Mouse (Mus musculus): ENCODE measurements around the gene Kin. TPM values are rescaled to one million over a fixed set of nuclear protein-coding genes. Genes with fewer than 3 reads are reported as not detected.
A peak's percentile ranks its signal among the peaks of the same experiment; 100 is the strongest.

The Kin gene
- polyA plus RNA-seq, 1 experiment from 2014 or later, result 44.1 TPM

- WGBS, result 89% methylated on average over 5 of the region's 5 CpGs
- DNase-seq (ENCODE audit: low spot score) (no peak), ATAC-seq (ENCODE audit: low FRiP score) (no peak)
- no peak overlapping the region for H3K27ac ChIP-seq (ENCODE audit: low read depth, low read length)
- H3K9ac ChIP-seq (ENCODE audit: low read depth, low read length), result no peak overlapping the region
- H3K4me2 ChIP-seq (replicated peaks; ENCODE audit: low read depth, low read length), result no peak overlapping the region
- H3K36me3 ChIP-seq (ENCODE audit: control insufficient read depth, insufficient read depth, low read length), result peaks cover 4% of the 10 kb centered on the region; the same call in 1 of the 2 replicates
- no peaks in the 10 kb centered on the region for H3K27me3 ChIP-seq (ENCODE audit: control insufficient read depth, insufficient read depth, low read length)
- H3K4me1 ChIP-seq (replicated peaks; ENCODE audit: control insufficient read depth, insufficient read depth, low read length), result no peaks in the 10 kb centered on the region
- H3K9me3 ChIP-seq (ENCODE audit: control insufficient read depth, low read length), result no peaks in the 10 kb centered on the region
- no peak overlapping the region for H3K4me3 ChIP-seq (ENCODE audit: low read depth, low read length)
These were observed 21.6 kb upstream of the Kin start for GRCm38 (mm10) chr2:10058836-10059235.

GRCm38 (mm10) chr2:10071751-10072150 lies 8.6 kb upstream of the Kin start:
- H3K4me1 ChIP-seq (replicated peaks; ENCODE audit: control insufficient read depth, insufficient read depth, low read length), result no peaks in the 10 kb centered on the region
- WGBS, result 90% methylated on average over 7 of the region's 7 CpGs
- ATAC-seq (ENCODE audit: low FRiP score) (no peak), DNase-seq (ENCODE audit: low spot score) (no peak)
- no peaks in the 10 kb centered on the region for H3K27me3 ChIP-seq (ENCODE audit: control insufficient read depth, insufficient read depth, low read length)
- no peaks in the 10 kb centered on the region for H3K36me3 ChIP-seq (ENCODE audit: control insufficient read depth, insufficient read depth, low read length)
- H3K27ac ChIP-seq (ENCODE audit: low read depth, low read length), result no peak overlapping the region
- H3K4me3 ChIP-seq (ENCODE audit: low read depth, low read length), result no peak overlapping the region
- no peaks in the 10 kb centered on the region for H3K9me3 ChIP-seq (ENCODE audit: control insufficient read depth, low read length)
- H3K9ac ChIP-seq (ENCODE audit: low read depth, low read length), result no peak overlapping the region
- no peak overlapping the region for H3K4me2 ChIP-seq (replicated peaks; ENCODE audit: low read depth, low read length)

GRCm38 (mm10) chr2:10074470-10074869 lies 5.9 kb upstream of the Kin start:
- H3K27ac ChIP-seq (ENCODE audit: low read depth, low read length), result no peak overlapping the region
- H3K9ac ChIP-seq (ENCODE audit: low read depth, low read length), result no peak overlapping the region
- H3K4me3 ChIP-seq (ENCODE audit: low read depth, low read length), result no peak overlapping the region
- no peak overlapping the region for H3K4me2 ChIP-seq (replicated peaks; ENCODE audit: low read depth, low read length)
- no peaks in the 10 kb centered on the region for H3K27me3 ChIP-seq (ENCODE audit: control insufficient read depth, insufficient read depth, low read length)
- ATAC-seq (ENCODE audit: low FRiP score) (no peak), DNase-seq (ENCODE audit: low spot score) (no peak)
- WGBS, result 86% methylated on average over 7 of the region's 7 CpGs
- H3K4me1 ChIP-seq (replicated peaks; ENCODE audit: control insufficient read depth, insufficient read depth, low read length), result no peaks in the 10 kb centered on the region
- H3K9me3 ChIP-seq (ENCODE audit: control insufficient read depth, low read length), result no peaks in the 10 kb centered on the region
- no peaks in the 10 kb centered on the region for H3K36me3 ChIP-seq (ENCODE audit: control insufficient read depth, insufficient read depth, low read length)

GRCm38 (mm10) chr2:10076675-10077074 lies 3.7 kb upstream of the Kin start:
- Histone ChIP-seq H3K36me3 (ENCODE audit: control insufficient read depth, insufficient read depth, low read length) (no peaks in the 10 kb centered on the region), H3K4me3 (ENCODE audit: low read depth, low read length) (no peak overlapping the region), H3K4me1 (replicated peaks; ENCODE audit: control insufficient read depth, insufficient read depth, low read length) (0 out of 2 replicates have a peak, but pooled peaks cover 1% of the 10 kb centered on the region), H3K9ac (ENCODE audit: low read depth, low read length) (no peak overlapping the region), H3K27me3 (ENCODE audit: control insufficient read depth, insufficient read depth, low read length) (no peaks in the 10 kb centered on the region), H3K9me3 (ENCODE audit: control insufficient read depth, low read length) (no peaks in the 10 kb centered on the region), H3K27ac (ENCODE audit: low read depth, low read length) (no peak overlapping the region), H3K4me2 (replicated peaks; ENCODE audit: low read depth, low read length) (no peak overlapping the region)
- ATAC-seq (ENCODE audit: low FRiP score) (no peak), DNase-seq (ENCODE audit: low spot score) (no peak)
- WGBS, result 90% methylated on average over 8 of the region's 8 CpGs

- WGBS, result under 1% methylated on average over 28 of the region's 28 CpGs
- no peaks in the 10 kb centered on the region for H3K9me3 ChIP-seq (ENCODE audit: control insufficient read depth, low read length)
- H3K27me3 ChIP-seq (ENCODE audit: control insufficient read depth, insufficient read depth, low read length), result no peaks in the 10 kb centered on the region
- no peaks in the 10 kb centered on the region for H3K36me3 ChIP-seq (ENCODE audit: control insufficient read depth, insufficient read depth, low read length)
- ATAC-seq (ENCODE audit: low FRiP score) (no peak), DNase-seq (ENCODE audit: low spot score) (no peak)
- H3K4me1 ChIP-seq (replicated peaks; ENCODE audit: control insufficient read depth, insufficient read depth, low read length), result 0 out of 2 replicates have a peak, but pooled peaks cover 3% of the 10 kb centered on the region
- peak overlapping the region; percentile 85 for H3K4me3 ChIP-seq (ENCODE audit: low read depth, low read length)
- H3K27ac ChIP-seq (ENCODE audit: low read depth, low read length), result peak overlapping the region; percentile 87
- H3K4me2 ChIP-seq (replicated peaks; ENCODE audit: low read depth, low read length), result peak overlapping the region; percentile 54
- H3K9ac ChIP-seq (ENCODE audit: low read depth, low read length), result peak overlapping the region; percentile 95
These were observed 566 bp upstream of the Kin start for GRCm38 (mm10) chr2:10079745-10080309.

- ATAC-seq (ENCODE audit: low FRiP score) (no peak), DNase-seq (ENCODE audit: low spot score) (no peak)
- WGBS, result 89% methylated on average over 5 of the region's 5 CpGs
- Histone ChIP-seq H3K36me3 (ENCODE audit: control insufficient read depth, insufficient read depth, low read length) (no peaks in the 10 kb centered on the region), H3K4me3 (ENCODE audit: low read depth, low read length) (peak overlapping the region; percentile 85), H3K9me3 (ENCODE audit: control insufficient read depth, low read length) (no peaks in the 10 kb centered on the region), H3K9ac (ENCODE audit: low read depth, low read length) (0 out of 2 replicates have a peak overlapping the region, but pooled peaks have one; percentile 27), H3K27me3 (ENCODE audit: control insufficient read depth, insufficient read depth, low read length) (no peaks in the 10 kb centered on the region), H3K4me1 (replicated peaks; ENCODE audit: control insufficient read depth, insufficient read depth, low read length) (0 out of 2 replicates have a peak, but pooled peaks cover 3% of the 10 kb centered on the region), H3K4me2 (replicated peaks; ENCODE audit: low read depth, low read length) (peak overlapping the region; percentile 40), H3K27ac (ENCODE audit: low read depth, low read length) (no peak overlapping the region)
These were observed 1.2 kb downstream of the Kin start for GRCm38 (mm10) chr2:10081453-10082080.

GRCm38 (mm10) chr2:10082737-10083136 lies 2.3 kb downstream of the Kin start:
- H3K36me3 ChIP-seq (ENCODE audit: control insufficient read depth, insufficient read depth, low read length), result no peaks in the 10 kb centered on the region
- DNase-seq (ENCODE audit: low spot score) (no peak), ATAC-seq (ENCODE audit: low FRiP score) (no peak)
- no peak overlapping the region for H3K9ac ChIP-seq (ENCODE audit: low read depth, low read length)
- H3K4me3 ChIP-seq (ENCODE audit: low read depth, low read length), result no peak overlapping the region
- H3K9me3 ChIP-seq (ENCODE audit: control insufficient read depth, low read length), result no peaks in the 10 kb centered on the region
- no peak overlapping the region for H3K27ac ChIP-seq (ENCODE audit: low read depth, low read length)
- 65% methylated on average over 1 of the region's 1 CpGs for WGBS
- H3K4me2 ChIP-seq (replicated peaks; ENCODE audit: low read depth, low read length), result no peak overlapping the region
- 0 out of 2 replicates have a peak, but pooled peaks cover 3% of the 10 kb centered on the region for H3K4me1 ChIP-seq (replicated peaks; ENCODE audit: control insufficient read depth, insufficient read depth, low read length)
- H3K27me3 ChIP-seq (ENCODE audit: control insufficient read depth, insufficient read depth, low read length), result no peaks in the 10 kb centered on the region

- H3K4me2 ChIP-seq (replicated peaks; ENCODE audit: low read depth, low read length), result no peak overlapping the region
- no peaks in the 10 kb centered on the region for H3K9me3 ChIP-seq (ENCODE audit: control insufficient read depth, low read length)
- ATAC-seq (ENCODE audit: low FRiP score) (no peak), DNase-seq (ENCODE audit: low spot score) (no peak)
- no peak overlapping the region for H3K27ac ChIP-seq (ENCODE audit: low read depth, low read length)
- no peaks in the 10 kb centered on the region for H3K27me3 ChIP-seq (ENCODE audit: control insufficient read depth, insufficient read depth, low read length)
- peaks cover 10% of the 10 kb centered on the region for H3K36me3 ChIP-seq (ENCODE audit: control insufficient read depth, insufficient read depth, low read length)
- no peak overlapping the region for H3K9ac ChIP-seq (ENCODE audit: low read depth, low read length)
- no peaks in the 10 kb centered on the region for H3K4me1 ChIP-seq (replicated peaks; ENCODE audit: control insufficient read depth, insufficient read depth, low read length)
- no peak overlapping the region for H3K4me3 ChIP-seq (ENCODE audit: low read depth, low read length)
- 90% methylated on average over 8 of the region's 8 CpGs for WGBS
These were observed 7.0 kb downstream of the Kin start for GRCm38 (mm10) chr2:10087256-10087850.
